Mouse (Mus musculus): ENCODE measurements around the gene Itgad. TPM values are rescaled to one million over a fixed set of nuclear protein-coding genes. Genes with fewer than 3 reads are reported as not detected.

Itgad gene
- total and polyA plus RNA-seq, 2 experiments from 2014 or later: 0.25 TPM; not detected in 1

GRCm38 (mm10) chr7:128178385-128178784, 24.2 kb downstream of the Itgad start:
- no peaks in the 10 kb centered on the region for H3K9me3 ChIP-seq (replicated peaks; ENCODE audit: control insufficient read depth, low read length)
- H3K27ac ChIP-seq (ENCODE audit: low read depth): no peak overlapping the region
- 37% methylated on average over 2 of the region's 2 CpGs for WGBS
- no peaks in the 10 kb centered on the region for H3K27me3 ChIP-seq (ENCODE audit: control insufficient read depth, insufficient read depth, low read length)
- no peak overlapping the region for H3K9ac ChIP-seq (replicated peaks; ENCODE audit: low read depth, low read length)
- H3K4me3 ChIP-seq (ENCODE audit: low read depth, low read length): no peak overlapping the region
- ATAC-seq (ENCODE audit: insufficient read depth, low read depth): no peak
- H3K4me2 ChIP-seq (ENCODE audit: low read depth, low read length): no peak overlapping the region
- H3K36me3 ChIP-seq (replicated peaks; ENCODE audit: control insufficient read depth, insufficient read depth, low read length): no peaks in the 10 kb centered on the region
- DNase-seq (ENCODE audit: low spot score): no peak
- no peak for TF ChIP-seq EP300 (IDR thresholded peaks at IDR 0.05; ENCODE audit: low read depth)
- no peak for TF ChIP-seq CTCF (IDR thresholded peaks at IDR 0.05; ENCODE audit: low read depth)
- no peaks in the 10 kb centered on the region for H3K4me1 ChIP-seq (ENCODE audit: control insufficient read depth, insufficient read depth)

- Histone ChIP-seq H3K27me3 (ENCODE audit: control insufficient read depth, insufficient read depth, low read length) (no peaks in the 10 kb centered on the region), H3K4me2 (ENCODE audit: low read depth, low read length) (no peak overlapping the region), H3K4me3 (ENCODE audit: low read depth, low read length) (no peak overlapping the region), H3K9ac (replicated peaks; ENCODE audit: low read depth, low read length) (no peak overlapping the region), H3K9me3 (replicated peaks; ENCODE audit: control insufficient read depth, low read length) (no peaks in the 10 kb centered on the region), H3K36me3 (replicated peaks; ENCODE audit: control insufficient read depth, insufficient read depth, low read length) (no peaks in the 10 kb centered on the region), H3K4me1 (ENCODE audit: control insufficient read depth, insufficient read depth) (no peaks in the 10 kb centered on the region), H3K27ac (ENCODE audit: low read depth) (no peak overlapping the region)
- TF ChIP-seq CTCF (IDR thresholded peaks at IDR 0.05; ENCODE audit: low read depth) (no peak), EP300 (IDR thresholded peaks at IDR 0.05; ENCODE audit: low read depth) (no peak)
- 65% methylated on average over 7 of the region's 7 CpGs for WGBS
- DNase-seq (ENCODE audit: low spot score) (no peak), ATAC-seq (ENCODE audit: insufficient read depth, low read depth) (no peak)
Observed at GRCm38 (mm10) chr7:128180126-128180525, 25.9 kb downstream of the Itgad start.

- 54% methylated on average over 6 of the region's 6 CpGs for WGBS
Observed at GRCm38 (mm10) chr7:128180546-128180945, 26.4 kb downstream of the Itgad start.

GRCm38 (mm10) chr7:128181691-128182090, 27.5 kb downstream of the Itgad start:
- Histone ChIP-seq H3K27ac (ENCODE audit: low read depth) (no peak overlapping the region), H3K4me3 (ENCODE audit: low read depth, low read length) (no peak overlapping the region), H3K27me3 (ENCODE audit: control insufficient read depth, insufficient read depth, low read length) (no peaks in the 10 kb centered on the region), H3K4me1 (ENCODE audit: control insufficient read depth, insufficient read depth) (no peaks in the 10 kb centered on the region), H3K4me2 (ENCODE audit: low read depth, low read length) (no peak overlapping the region), H3K9ac (replicated peaks; ENCODE audit: low read depth, low read length) (no peak overlapping the region), H3K9me3 (replicated peaks; ENCODE audit: control insufficient read depth, low read length) (no peaks in the 10 kb centered on the region), H3K36me3 (replicated peaks; ENCODE audit: control insufficient read depth, insufficient read depth, low read length) (no peaks in the 10 kb centered on the region)
- DNase-seq (ENCODE audit: low spot score) (no peak), ATAC-seq (ENCODE audit: insufficient read depth, low read depth) (no peak)
- TF ChIP-seq CTCF (IDR thresholded peaks at IDR 0.05; ENCODE audit: low read depth) (no peak), EP300 (IDR thresholded peaks at IDR 0.05; ENCODE audit: low read depth) (no peak)
- 88% methylated on average over 10 of the region's 10 CpGs for WGBS

More at GRCm38 (mm10) chr7:128180546-128180945, 26.4 kb downstream of the Itgad start:
- no peak for DNase-seq (ENCODE audit: low spot score)
- H3K27me3 ChIP-seq (ENCODE audit: control insufficient read depth, insufficient read depth, low read length): no peaks in the 10 kb centered on the region
- H3K27ac ChIP-seq (ENCODE audit: low read depth): no peak overlapping the region
- no peaks in the 10 kb centered on the region for H3K36me3 ChIP-seq (replicated peaks; ENCODE audit: control insufficient read depth, insufficient read depth, low read length)
- no peak for ATAC-seq (ENCODE audit: insufficient read depth, low read depth)
- H3K9me3 ChIP-seq (replicated peaks; ENCODE audit: control insufficient read depth, low read length): no peaks in the 10 kb centered on the region
- no peak overlapping the region for H3K4me2 ChIP-seq (ENCODE audit: low read depth, low read length)
- H3K4me3 ChIP-seq (ENCODE audit: low read depth, low read length): no peak overlapping the region
- TF ChIP-seq EP300 (IDR thresholded peaks at IDR 0.05; ENCODE audit: low read depth): no peak
- TF ChIP-seq CTCF (IDR thresholded peaks at IDR 0.05; ENCODE audit: low read depth): no peak
- no peak overlapping the region for H3K9ac ChIP-seq (replicated peaks; ENCODE audit: low read depth, low read length)
- no peaks in the 10 kb centered on the region for H3K4me1 ChIP-seq (ENCODE audit: control insufficient read depth, insufficient read depth)

GRCm38 (mm10) chr7:128201607-128202006, 47.4 kb downstream of the Itgad start:
- TF ChIP-seq CTCF (IDR thresholded peaks at IDR 0.05; ENCODE audit: low read depth): no peak
- TF ChIP-seq EP300 (IDR thresholded peaks at IDR 0.05; ENCODE audit: low read depth): no peak
- ATAC-seq (ENCODE audit: insufficient read depth, low read depth) (no peak), DNase-seq (ENCODE audit: low spot score) (no peak)
- peaks cover 5% of the 10 kb centered on the region; the same call in 1 of the 2 replicates for H3K36me3 ChIP-seq (replicated peaks; ENCODE audit: control insufficient read depth, insufficient read depth, low read length)
- H3K9ac ChIP-seq (replicated peaks; ENCODE audit: low read depth, low read length): no peak overlapping the region
- no peak overlapping the region for H3K4me3 ChIP-seq (ENCODE audit: low read depth, low read length)
- H3K4me2 ChIP-seq (ENCODE audit: low read depth, low read length): no peak overlapping the region
- no peaks in the 10 kb centered on the region for H3K9me3 ChIP-seq (replicated peaks; ENCODE audit: control insufficient read depth, low read length)
- no peak overlapping the region for H3K27ac ChIP-seq (ENCODE audit: low read depth)
- H3K27me3 ChIP-seq (ENCODE audit: control insufficient read depth, insufficient read depth, low read length): no peaks in the 10 kb centered on the region
- H3K4me1 ChIP-seq (ENCODE audit: control insufficient read depth, insufficient read depth): 0 out of 2 replicates have a peak, but pooled peaks cover 4% of the 10 kb centered on the region
- WGBS: 90% methylated on average over 9 of the region's 9 CpGs

GRCm38 (mm10) chr7:128203071-128203470, 48.9 kb downstream of the Itgad start:
- TF ChIP-seq EP300 (IDR thresholded peaks at IDR 0.05; ENCODE audit: low read depth): no peak
- TF ChIP-seq CTCF (IDR thresholded peaks at IDR 0.05; ENCODE audit: low read depth): no peak
- WGBS: 56% methylated on average over 9 of the region's 9 CpGs
- H3K9ac ChIP-seq (replicated peaks; ENCODE audit: low read depth, low read length): no peak overlapping the region
- H3K36me3 ChIP-seq (replicated peaks; ENCODE audit: control insufficient read depth, insufficient read depth, low read length): peaks cover 5% of the 10 kb centered on the region; the same call in 1 of the 2 replicates
- H3K27ac ChIP-seq (ENCODE audit: low read depth): no peak overlapping the region
- H3K9me3 ChIP-seq (replicated peaks; ENCODE audit: control insufficient read depth, low read length): no peaks in the 10 kb centered on the region
- ATAC-seq (ENCODE audit: insufficient read depth, low read depth) (peak; percentile 18), DNase-seq (ENCODE audit: low spot score) (peak; percentile 23)
- no peak overlapping the region; the same call in 1 of the 2 replicates for H3K4me2 ChIP-seq (ENCODE audit: low read depth, low read length)
- H3K4me1 ChIP-seq (ENCODE audit: control insufficient read depth, insufficient read depth): 0 out of 2 replicates have a peak, but pooled peaks cover 4% of the 10 kb centered on the region
- no peak overlapping the region for H3K4me3 ChIP-seq (ENCODE audit: low read depth, low read length)
- no peaks in the 10 kb centered on the region for H3K27me3 ChIP-seq (ENCODE audit: control insufficient read depth, insufficient read depth, low read length)

All from heart, postnatal 0 days (tissue).